ENCODE assay signal across 15 mouse cellular contexts in the genomic region with DNA sequence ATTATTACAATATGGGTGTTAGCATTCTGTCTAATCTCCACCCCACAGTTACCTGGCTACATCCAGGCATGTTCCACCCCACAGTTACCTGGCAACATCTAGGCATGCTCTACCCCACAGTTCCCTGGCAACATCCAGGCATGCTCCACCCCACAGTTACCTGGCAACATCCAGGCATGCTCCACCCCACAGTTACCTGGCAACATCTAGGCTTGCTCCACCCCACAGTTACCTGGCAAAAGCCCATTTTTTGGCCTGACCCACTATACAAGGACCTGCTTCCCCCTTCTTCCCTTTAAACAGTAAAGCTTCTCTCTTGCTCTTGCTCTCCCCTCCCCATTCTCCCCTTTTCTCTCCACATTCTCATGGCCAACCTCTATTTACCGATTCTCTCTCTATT.
"Had no signal": no experiment of that assay in that cellular context is flagged by ENCODE, and none has a peak within 500 bp of the region (broad histone marks: within the 10 kb centered on the region; RNA-seq: fewer than 3 reads in every experiment).

No protein-coding gene starts in this region.

- H3K4me3 ChIP-seq: lung, embryonic 15.5 days; megakaryocyte, embryonic 14.5 days; midbrain, embryonic 13.5 days; midbrain, embryonic 15.5 days; neural tube, embryonic 12.5 days; stomach, embryonic 15.5 days had no signal

- H3K27ac ChIP-seq: lung, embryonic 15.5 days; macrophage; midbrain, embryonic 13.5 days; midbrain, embryonic 15.5 days; neural tube, embryonic 12.5 days; stomach, embryonic 15.5 days; stomach, postnatal 0 days had no signal

- H3K36me3 ChIP-seq: lung, embryonic 15.5 days; midbrain, embryonic 13.5 days; midbrain, embryonic 15.5 days; neural tube, embryonic 12.5 days; stomach, embryonic 15.5 days had no signal

- H3K4me1 ChIP-seq: lung, embryonic 15.5 days; megakaryocyte, embryonic 14.5 days; midbrain, embryonic 13.5 days; midbrain, embryonic 15.5 days; neural tube, embryonic 12.5 days; stomach, embryonic 15.5 days had no signal

- H3K9ac ChIP-seq: lung, embryonic 15.5 days; midbrain, embryonic 13.5 days; midbrain, embryonic 15.5 days; neural tube, embryonic 12.5 days; stomach, embryonic 15.5 days had no signal

- H3K27me3 ChIP-seq: lung, embryonic 15.5 days; megakaryocyte, embryonic 14.5 days; midbrain, embryonic 13.5 days; midbrain, embryonic 15.5 days; neural tube, embryonic 12.5 days; stomach, embryonic 15.5 days had no signal

- DNase-seq: lung, adult 2 months; lung, postnatal 14 days; lung, postnatal 36 days; right cerebral cortex, postnatal 14 days; thymus, adult 2 months; thymus, postnatal 25 days; thymus, postnatal 4 days had no signal
